Mouse (Mus musculus) testis, postnatal 10 days (tissue): Measurements from ENCODE around the gene Cebpz.

Experiments used
- DNase-seq: peaks from one replicate; pipeline ENCODE4 v3.0.0; 2021; ENCODE audit warnings: low spot score

The Cebpz gene

GRCm38 (mm10) chr17:78903158-78903557 is 33.7 kb downstream of the Cebpz start:
- DNase-seq, result no peak

GRCm38 (mm10) chr17:78895394-78895793 is 41.5 kb downstream of the Cebpz start:
- peak; percentile 76 for DNase-seq

GRCm38 (mm10) chr17:78894991-78895390 is 41.9 kb downstream of the Cebpz start:
- no peak for DNase-seq

GRCm38 (mm10) chr17:78891020-78891419 is 45.8 kb downstream of the Cebpz start:
- DNase-seq, result no peak

- no peak for DNase-seq
Observed at GRCm38 (mm10) chr17:78889184-78889583, 47.7 kb downstream of the Cebpz start.

- DNase-seq, result no peak
Observed at GRCm38 (mm10) chr17:78888554-78888953, 48.3 kb downstream of the Cebpz start.

- DNase-seq, result no peak
Observed at GRCm38 (mm10) chr17:78885286-78886065, 51.4 kb downstream of the Cebpz start.

GRCm38 (mm10) chr17:78883291-78883690 is 53.6 kb downstream of the Cebpz start:
- no peak for DNase-seq

- peak; percentile 90 for DNase-seq
Observed at GRCm38 (mm10) chr17:78882401-78883112, 54.3 kb downstream of the Cebpz start, which contains the start of gene Eif2ak2. Eif2ak2 (minus strand) TSS chr17:78882573.

GRCm38 (mm10) chr17:78881878-78882304 is 55.0 kb downstream of the Cebpz start:
- no peak for DNase-seq

- DNase-seq, result no peak
Observed at GRCm38 (mm10) chr17:78873886-78874285, 63.0 kb downstream of the Cebpz start.
